Mouse (Mus musculus) liver, embryonic 15.5 days (tissue): Measurements from ENCODE around the gene Cpvl. TPM values are rescaled to one million over a fixed set of nuclear protein-coding genes. Genes with fewer than 3 reads are reported as not detected.
A peak's percentile ranks its signal among the peaks of the same experiment; 100 is the strongest.

ENCODE experiments used
- ATAC-seq: fragments of 200-750 bp; cut with Nextera tagmentation; 2 replicates; pipeline ENCODE4 v1.8.0; 2017; ENCODE audit warnings: moderate number of reproducible peaks, mild to moderate bottlenecking, moderate library complexity; ENCODE audit not compliant: insufficient read depth
- H3K27ac ChIP-seq: fragments of 300-500 bp; sonication (generic); replicated peaks from 2 replicates; pipeline ENCODE4 v1.5.1; 2015; ENCODE audit warnings: mild to moderate bottlenecking, inconsistent platforms
- H3K27me3 ChIP-seq: fragments of 300-500 bp; sonication (generic); 2 replicates; pipeline ENCODE4 v1.6.1; 2015; ENCODE audit warnings: mild to moderate bottlenecking, inconsistent platforms
- H3K36me3 ChIP-seq: fragments of 300-500 bp; sonication (generic); replicated peaks from 2 replicates; pipeline ENCODE4 v1.6.1; 2015; ENCODE audit warnings: moderate library complexity, mild to moderate bottlenecking, inconsistent platforms
- H3K4me1 ChIP-seq: fragments of 300-500 bp; sonication (generic); replicated peaks from 2 replicates; pipeline ENCODE4 v1.6.1; 2015; ENCODE audit warnings: inconsistent platforms
- H3K4me2 ChIP-seq: fragments of 300-500 bp; sonication (generic); 2 replicates; pipeline ENCODE4 v1.6.1; 2015; ENCODE audit warnings: moderate library complexity, mild to moderate bottlenecking, inconsistent platforms
- H3K4me3 ChIP-seq: fragments of 300-500 bp; sonication (generic); replicated peaks from 2 replicates; pipeline ENCODE4 v1.5.1; 2015; ENCODE audit warnings: mild to moderate bottlenecking, inconsistent platforms
- H3K9ac ChIP-seq: fragments of 300-500 bp; sonication (generic); 2 replicates; pipeline ENCODE4 v1.6.1; 2015; ENCODE audit warnings: moderate library complexity, mild to moderate bottlenecking, inconsistent platforms
- H3K9me3 ChIP-seq: fragments of 300-500 bp; sonication (generic); replicated peaks from 2 replicates; pipeline ENCODE4 v1.6.1; 2016; ENCODE audit warnings: inconsistent platforms
- WGBS: fragments of 180-500 bp; shearing (Covaris S2); methylation state at CpG from one replicate; pipeline ENCODE4 v1.1.7; 2015; ENCODE audit warnings: mixed read lengths; ENCODE audit not compliant: insufficient replicate concordance; 5-methylcytosine and 5-hydroxymethylcytosine counted together
- polyA plus RNA-seq: library from polyadenylated mRNA; unstranded; fragments of >200 nt; fragmentation: Nextera tagmentation; extraction: Ambion mirVana; gene quantifications from 2 replicates; pipeline ENCODE4 v1.2.1, GENCODE M21; 2015

Cpvl gene
- polyA plus RNA-seq, 1 experiment from 2014 or later: not detected

DNA sequence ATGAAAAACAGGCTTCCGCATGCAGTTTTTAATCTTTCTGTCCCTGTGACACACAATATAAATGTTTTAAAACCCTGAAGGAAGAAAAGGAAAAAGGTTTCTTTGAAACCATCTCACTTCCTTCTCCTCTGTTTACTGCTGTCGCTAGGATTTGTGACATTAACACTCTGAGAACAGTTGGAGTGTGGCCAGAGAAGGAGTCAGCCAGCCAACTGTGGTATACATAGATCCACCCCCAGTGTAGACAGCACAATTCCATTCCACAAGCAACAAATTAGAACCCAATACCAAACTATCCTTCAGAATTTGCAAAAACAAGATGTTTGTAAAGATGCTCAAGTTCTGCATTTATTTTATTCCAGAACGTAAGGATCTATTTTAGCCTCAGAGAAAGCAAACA, 6.7 kb downstream of the Cpvl start:
- no peak overlapping the region for H3K4me3 ChIP-seq
- no peak overlapping the region for H3K4me2 ChIP-seq
- no peaks in the 10 kb centered on the region for H3K4me1 ChIP-seq
- no peaks in the 10 kb centered on the region; the same call in 1 of the 2 replicates for H3K27me3 ChIP-seq
- 52% methylated on average over 3 of the region's 3 CpGs for WGBS
- H3K36me3 ChIP-seq: no peaks in the 10 kb centered on the region
- no peaks in the 10 kb centered on the region for H3K9me3 ChIP-seq
- ATAC-seq: no peak
- H3K27ac ChIP-seq: no peak overlapping the region
- H3K9ac ChIP-seq: no peak overlapping the region

DNA sequence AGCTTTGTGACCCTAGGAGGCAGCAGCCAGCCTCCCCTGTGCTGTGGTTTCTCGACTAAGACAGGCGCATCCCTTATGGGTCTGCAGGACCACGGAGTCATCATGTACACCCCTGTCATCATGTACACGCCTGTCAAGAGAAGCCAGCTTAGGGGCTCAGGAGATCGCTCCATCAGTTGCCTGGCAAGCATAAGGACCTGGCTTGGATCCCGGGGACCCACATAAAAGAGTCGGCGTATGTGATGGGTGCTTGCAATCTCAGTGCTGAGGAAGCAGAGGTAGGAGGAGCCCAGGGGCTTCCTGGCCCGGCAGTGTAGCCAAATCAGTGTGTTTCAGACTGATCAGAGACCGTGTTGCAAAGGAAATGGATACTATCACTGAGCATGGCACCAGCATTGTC, 9.4 kb downstream of the Cpvl start:
- Histone ChIP-seq H3K4me2 (no peak overlapping the region), H3K9me3 (no peaks in the 10 kb centered on the region), H3K27ac (no peak overlapping the region), H3K9ac (no peak overlapping the region), H3K4me3 (no peak overlapping the region), H3K27me3 (no peaks in the 10 kb centered on the region), H3K4me1 (no peaks in the 10 kb centered on the region), H3K36me3 (no peaks in the 10 kb centered on the region)
- no peak for ATAC-seq
- WGBS: 66% methylated on average over 10 of the region's 10 CpGs

DNA sequence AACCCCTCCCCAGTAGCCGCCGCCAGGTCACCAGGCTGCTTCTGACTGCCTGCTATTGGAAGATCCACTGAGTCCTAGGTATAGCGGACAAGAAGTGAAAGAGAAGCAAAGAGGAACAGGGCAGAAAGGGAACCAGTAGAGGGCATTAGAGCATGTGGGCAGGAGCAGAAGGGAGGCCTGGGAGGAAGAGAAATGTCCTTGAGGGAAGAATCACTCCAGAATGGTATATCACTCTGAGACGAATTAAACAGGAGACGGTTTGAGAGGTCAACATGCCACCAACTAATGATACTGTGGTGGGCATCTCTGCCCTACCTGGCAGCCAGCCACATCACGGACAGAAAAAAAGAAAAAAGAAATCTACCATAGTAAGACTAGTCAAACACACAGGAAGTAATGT, 9.9 kb downstream of the Cpvl start:
- WGBS: 69% methylated on average over 6 of the region's 6 CpGs
- ATAC-seq: no peak
- no peaks in the 10 kb centered on the region for H3K4me1 ChIP-seq

DNA sequence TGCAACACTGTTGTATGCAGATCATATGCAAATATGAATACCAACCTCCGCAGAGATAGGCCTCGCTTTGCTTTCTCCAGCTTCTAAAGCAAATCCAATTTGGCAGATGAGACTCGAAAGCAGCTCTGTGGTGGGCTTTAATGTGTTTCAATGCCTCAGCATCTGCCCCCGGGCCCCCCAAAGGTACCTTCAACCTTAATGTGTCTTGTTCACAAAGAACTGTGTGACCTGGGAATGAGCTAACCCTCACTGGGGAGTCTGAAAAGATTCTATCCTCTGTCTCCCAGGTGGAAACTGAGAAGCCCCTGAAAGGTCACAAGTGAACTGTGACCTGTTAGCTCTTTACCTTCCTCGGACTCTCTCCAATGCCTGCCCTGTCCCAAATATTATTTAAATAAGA, 11.9 kb downstream of the Cpvl start:
- Histone ChIP-seq H3K4me3 (no peak overlapping the region), H3K36me3 (no peaks in the 10 kb centered on the region), H3K27me3 (no peaks in the 10 kb centered on the region), H3K9ac (no peak overlapping the region), H3K27ac (no peak overlapping the region), H3K4me1 (no peaks in the 10 kb centered on the region), H3K9me3 (no peaks in the 10 kb centered on the region), H3K4me2 (no peak overlapping the region)
- no peak for ATAC-seq
- 60% methylated on average over 5 of the region's 5 CpGs for WGBS

More for the DNA sequence above, 9.9 kb downstream of the Cpvl start:
- no peaks in the 10 kb centered on the region for H3K36me3 ChIP-seq
- H3K27ac ChIP-seq: no peak overlapping the region
- no peak overlapping the region for H3K4me2 ChIP-seq
- H3K9me3 ChIP-seq: no peaks in the 10 kb centered on the region
- no peak overlapping the region for H3K4me3 ChIP-seq
- H3K9ac ChIP-seq: no peak overlapping the region
- no peaks in the 10 kb centered on the region for H3K27me3 ChIP-seq

DNA sequence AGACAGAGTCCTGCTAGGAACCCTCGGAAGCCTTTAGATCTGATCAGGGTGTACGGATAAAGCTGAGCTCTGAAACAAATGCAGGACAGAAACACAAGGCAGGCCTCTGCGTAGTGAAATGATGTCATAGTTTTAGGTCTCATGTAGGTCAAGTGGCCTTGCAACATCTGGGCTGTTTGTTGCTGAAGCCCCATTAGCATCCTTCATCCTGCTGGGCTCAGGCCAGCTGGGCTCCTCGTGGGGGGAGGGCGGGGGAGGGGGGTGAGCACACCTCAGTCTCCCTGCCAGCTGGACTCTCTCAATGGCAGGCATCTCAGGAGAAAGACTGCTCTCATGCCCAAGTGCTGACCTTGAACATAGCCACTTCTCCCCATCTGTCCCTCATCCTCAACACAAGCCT, 12.6 kb downstream of the Cpvl start:
- Histone ChIP-seq H3K9me3 (no peaks in the 10 kb centered on the region), H3K27me3 (no peaks in the 10 kb centered on the region), H3K4me3 (no peak overlapping the region), H3K9ac (no peak overlapping the region), H3K4me1 (no peaks in the 10 kb centered on the region), H3K27ac (no peak overlapping the region), H3K36me3 (no peaks in the 10 kb centered on the region), H3K4me2 (no peak overlapping the region)
- ATAC-seq: no peak
- WGBS: 52% methylated on average over 5 of the region's 5 CpGs

DNA sequence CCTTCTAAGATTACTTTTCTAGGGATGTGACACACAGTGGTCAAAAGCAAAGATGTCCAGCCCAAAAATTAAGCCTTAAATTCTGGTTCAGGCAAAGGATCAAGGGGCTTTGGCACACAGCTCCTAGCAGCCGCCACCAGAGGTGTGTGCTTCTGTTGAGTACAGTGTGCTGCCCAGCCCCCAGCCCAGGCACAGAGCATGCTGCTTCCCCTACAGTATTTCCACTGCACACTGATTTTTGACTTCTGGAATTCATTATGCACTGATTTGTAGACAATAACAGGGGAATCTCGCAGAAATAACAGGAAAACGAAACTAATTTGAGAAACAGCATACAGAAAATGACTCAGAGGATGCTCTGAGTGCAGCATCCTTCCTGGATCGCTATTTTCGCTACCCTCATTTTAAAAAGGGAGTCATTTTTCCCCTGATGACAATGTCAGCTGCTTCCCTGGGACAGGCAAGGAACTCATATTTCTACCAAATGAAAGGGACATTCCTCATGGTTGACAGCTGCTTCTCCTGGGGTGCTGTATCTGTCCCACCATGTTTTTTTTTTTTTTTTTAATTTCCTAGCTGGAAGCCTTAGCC, 14.5 kb downstream of the Cpvl start:
- no peaks in the 10 kb centered on the region for H3K36me3 ChIP-seq
- H3K27ac ChIP-seq: no peak overlapping the region
- no peak overlapping the region for H3K9ac ChIP-seq
- H3K4me2 ChIP-seq: no peak overlapping the region
- H3K4me1 ChIP-seq: no peaks in the 10 kb centered on the region
- ATAC-seq: no peak
- WGBS: 63% methylated on average over 5 of the region's 5 CpGs
- no peaks in the 10 kb centered on the region for H3K27me3 ChIP-seq
- H3K9me3 ChIP-seq: no peaks in the 10 kb centered on the region
- no peak overlapping the region for H3K4me3 ChIP-seq

DNA sequence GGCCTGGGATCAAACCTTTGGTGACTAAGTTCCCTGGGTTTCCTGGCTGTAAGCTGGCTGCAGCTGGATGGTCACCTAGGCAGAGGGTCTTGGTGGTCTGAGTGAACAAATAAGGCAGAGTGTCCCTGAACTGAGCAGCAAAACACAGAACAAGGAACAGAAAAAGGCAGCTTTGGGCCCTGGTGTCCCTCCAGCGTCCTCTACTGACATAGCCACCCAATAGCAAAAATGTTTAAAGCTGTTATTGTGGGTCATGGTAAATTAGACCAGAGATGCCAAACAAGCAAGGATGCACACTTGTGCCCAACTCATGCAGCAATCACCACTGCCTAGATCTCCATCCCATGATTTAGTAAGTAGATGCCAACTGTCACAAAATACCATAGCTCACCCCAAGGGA, 16.5 kb downstream of the Cpvl start:
- ATAC-seq: no peak
- no peaks in the 10 kb centered on the region for H3K9me3 ChIP-seq
- no peak overlapping the region for H3K4me2 ChIP-seq
- WGBS: 43% methylated on average over 1 of the region's 1 CpGs
- no peak overlapping the region for H3K4me3 ChIP-seq
- H3K27ac ChIP-seq: no peak overlapping the region
- H3K27me3 ChIP-seq: no peaks in the 10 kb centered on the region; the same call in 1 of the 2 replicates
- H3K4me1 ChIP-seq: no peaks in the 10 kb centered on the region
- no peak overlapping the region for H3K9ac ChIP-seq
- H3K36me3 ChIP-seq: no peaks in the 10 kb centered on the region

DNA sequence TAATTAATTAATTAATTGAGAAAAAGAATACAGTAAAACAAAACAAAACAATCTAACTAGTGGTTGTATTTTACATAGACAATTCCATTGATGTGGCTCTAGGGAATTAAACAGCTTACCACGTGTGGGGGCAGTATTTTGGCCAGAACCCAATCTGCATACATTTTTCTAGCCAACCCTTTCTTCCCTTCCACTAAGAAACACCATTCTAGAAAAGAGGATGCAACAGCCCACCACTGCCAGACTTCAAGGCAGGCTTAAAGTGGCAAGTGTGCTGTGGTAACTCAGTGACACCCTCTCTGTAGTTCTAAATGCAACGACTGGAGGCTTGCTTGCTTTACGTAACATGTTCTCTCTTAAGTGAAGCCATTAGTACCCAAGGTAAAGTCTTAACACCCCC, 18.6 kb downstream of the Cpvl start:
- Histone ChIP-seq H3K9ac (no peak overlapping the region), H3K4me1 (no peaks in the 10 kb centered on the region), H3K36me3 (no peaks in the 10 kb centered on the region), H3K27ac (no peak overlapping the region), H3K9me3 (no peaks in the 10 kb centered on the region), H3K4me3 (no peak overlapping the region), H3K27me3 (no peaks in the 10 kb centered on the region; the same call in 1 of the 2 replicates), H3K4me2 (no peak overlapping the region)
- no peak for ATAC-seq
- WGBS: 58% methylated on average over 3 of the region's 3 CpGs

DNA sequence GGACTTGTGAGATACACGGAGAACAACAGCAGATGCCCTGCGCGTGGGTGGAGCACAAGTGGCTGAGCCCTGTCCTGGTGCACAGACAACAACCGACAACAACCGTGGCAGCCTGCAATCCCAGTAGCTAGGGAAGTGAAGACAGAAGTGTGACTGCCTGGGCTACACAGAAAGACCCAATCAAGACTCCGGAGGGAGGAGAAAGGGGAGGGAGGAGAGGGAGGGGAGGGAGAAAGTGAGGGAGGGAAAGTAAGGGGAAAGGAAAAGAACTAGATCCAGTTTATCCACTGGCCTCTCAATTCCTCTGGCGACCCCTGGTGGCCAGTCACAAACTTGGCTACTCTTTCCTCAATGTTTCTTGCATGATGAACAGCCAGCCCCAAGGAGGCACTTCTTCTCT, 20.1 kb downstream of the Cpvl start:
- H3K4me1 ChIP-seq: no peaks in the 10 kb centered on the region
- ATAC-seq: no peak
- H3K4me2 ChIP-seq: 0 out of 2 replicates have a peak overlapping the region, but pooled peaks have one; percentile 23
- H3K27ac ChIP-seq: no peak overlapping the region
- no peaks in the 10 kb centered on the region for H3K9me3 ChIP-seq
- H3K9ac ChIP-seq: no peak overlapping the region
- H3K36me3 ChIP-seq: no peaks in the 10 kb centered on the region
- H3K27me3 ChIP-seq: no peaks in the 10 kb centered on the region; the same call in 1 of the 2 replicates
- H3K4me3 ChIP-seq: no peak overlapping the region
- WGBS: 17% methylated on average over 7 of the region's 7 CpGs

DNA sequence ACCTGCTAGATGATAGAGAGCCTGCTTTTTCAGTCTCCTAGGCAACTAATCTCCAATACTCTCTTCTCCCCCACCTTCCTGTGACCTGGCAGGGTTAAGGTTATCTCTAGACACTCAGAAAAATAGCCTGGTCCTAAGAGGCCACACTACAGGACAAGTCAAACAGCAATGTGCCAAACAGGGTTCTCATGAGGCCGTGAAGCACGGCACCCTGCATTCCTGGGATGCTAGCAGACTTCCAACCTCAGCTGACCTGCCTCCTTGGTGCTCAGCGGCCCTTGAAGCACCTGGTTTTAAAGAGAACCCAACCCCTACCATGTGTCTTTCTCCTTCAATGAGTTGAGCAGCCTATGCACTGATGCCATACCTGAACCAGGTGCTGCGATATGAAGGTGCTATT, 22.0 kb downstream of the Cpvl start:
- 57% methylated on average over 4 of the region's 4 CpGs for WGBS
- no peak overlapping the region for H3K9ac ChIP-seq
- H3K27me3 ChIP-seq: no peaks in the 10 kb centered on the region; the same call in 1 of the 2 replicates
- no peak for ATAC-seq
- no peaks in the 10 kb centered on the region for H3K36me3 ChIP-seq
- H3K4me3 ChIP-seq: no peak overlapping the region
- no peak overlapping the region for H3K4me2 ChIP-seq
- H3K4me1 ChIP-seq: no peaks in the 10 kb centered on the region
- H3K27ac ChIP-seq: no peak overlapping the region
- no peaks in the 10 kb centered on the region for H3K9me3 ChIP-seq

DNA sequence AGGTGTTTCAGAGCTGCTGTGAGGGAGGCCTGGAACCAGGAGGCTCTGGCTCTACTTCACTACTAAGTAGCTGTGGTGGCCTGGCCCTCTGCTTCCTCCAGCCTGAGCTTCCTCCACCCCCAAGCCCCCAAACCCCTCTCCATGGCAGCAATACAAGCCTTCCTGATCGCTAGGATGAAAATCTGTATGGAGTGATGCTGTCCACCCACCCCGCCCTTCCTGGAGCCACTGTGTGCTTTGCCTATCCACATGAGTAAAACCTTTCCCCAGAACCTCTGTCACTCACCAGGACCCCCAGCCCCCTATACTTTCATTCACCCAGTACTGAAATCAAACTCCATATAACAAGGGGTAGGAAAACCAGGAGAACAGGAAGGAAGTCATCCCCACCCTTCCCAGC, 22.6 kb downstream of the Cpvl start:
- no peaks in the 10 kb centered on the region; the same call in 1 of the 2 replicates for H3K27me3 ChIP-seq
- 55% methylated on average over 2 of the region's 2 CpGs for WGBS

DNA sequence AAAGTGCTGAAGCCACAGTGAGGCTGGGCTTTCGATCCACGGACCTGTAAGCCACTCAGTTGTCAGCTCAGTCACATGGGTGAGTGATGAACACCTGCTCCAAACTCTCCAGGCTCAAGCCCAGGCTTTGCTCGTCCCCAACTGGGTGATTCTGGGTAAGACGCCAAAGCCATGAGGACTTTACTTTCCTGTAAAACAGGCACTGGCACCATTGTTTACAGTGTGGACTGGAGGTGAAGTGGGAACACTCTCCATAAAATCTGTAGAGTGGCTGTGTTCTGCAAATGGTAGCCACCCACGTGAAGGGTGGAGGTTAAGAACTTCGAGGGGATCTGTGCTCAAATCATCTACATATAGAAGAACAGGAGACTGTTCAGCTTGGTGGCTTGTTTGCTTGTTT, 23.2 kb downstream of the Cpvl start:
- no peaks in the 10 kb centered on the region for H3K9me3 ChIP-seq
- H3K4me2 ChIP-seq: no peak overlapping the region
- H3K27me3 ChIP-seq: no peaks in the 10 kb centered on the region; the same call in 1 of the 2 replicates
- H3K4me1 ChIP-seq: no peaks in the 10 kb centered on the region
- WGBS: 55% methylated on average over 6 of the region's 6 CpGs
- H3K4me3 ChIP-seq: no peak overlapping the region
- H3K36me3 ChIP-seq: no peaks in the 10 kb centered on the region
- no peak for ATAC-seq
- no peak overlapping the region for H3K9ac ChIP-seq
- no peak overlapping the region for H3K27ac ChIP-seq

More for the DNA sequence above, 22.6 kb downstream of the Cpvl start:
- H3K4me3 ChIP-seq: no peak overlapping the region
- H3K36me3 ChIP-seq: no peaks in the 10 kb centered on the region
- H3K4me2 ChIP-seq: no peak overlapping the region
- no peaks in the 10 kb centered on the region for H3K4me1 ChIP-seq
- H3K9ac ChIP-seq: no peak overlapping the region
- H3K9me3 ChIP-seq: no peaks in the 10 kb centered on the region
- ATAC-seq: no peak
- no peak overlapping the region for H3K27ac ChIP-seq
